Mouse (Mus musculus) right cerebral cortex, adult 2 months (tissue): Measurements from ENCODE around the gene Stx11.

Experiments used
- DNase-seq, 2 experiments: peaks; one replicate each; pipeline ENCODE4 v3.0.0; 2021 to 2022; ENCODE audit warnings: low spot score in 2 of 2

The Stx11 gene

DNA sequence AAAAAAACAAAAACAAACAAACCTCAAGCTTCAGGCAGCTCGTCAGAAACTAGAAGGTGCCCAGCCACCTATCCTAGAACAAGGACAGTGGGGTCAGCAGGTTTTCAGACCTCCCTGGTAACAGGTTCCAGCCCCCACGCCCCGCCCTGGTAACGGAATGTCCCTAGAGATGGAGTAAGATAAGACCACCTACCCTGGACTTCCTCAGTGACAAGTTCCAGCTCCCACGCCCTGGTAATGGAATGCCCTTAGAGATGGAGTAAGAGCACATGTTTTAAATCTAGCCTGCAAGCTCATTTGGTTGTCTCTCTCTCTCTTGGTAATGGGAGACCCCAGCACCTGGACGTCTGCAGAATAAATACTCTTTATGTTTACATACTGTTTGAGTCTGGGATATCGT is 48.3 kb downstream of the Stx11 start:
- DNase-seq: no peak

GRCm38 (mm10) chr10:12914203-12914602 is 49.9 kb downstream of the Stx11 start:
- no peak for DNase-seq

DNA sequence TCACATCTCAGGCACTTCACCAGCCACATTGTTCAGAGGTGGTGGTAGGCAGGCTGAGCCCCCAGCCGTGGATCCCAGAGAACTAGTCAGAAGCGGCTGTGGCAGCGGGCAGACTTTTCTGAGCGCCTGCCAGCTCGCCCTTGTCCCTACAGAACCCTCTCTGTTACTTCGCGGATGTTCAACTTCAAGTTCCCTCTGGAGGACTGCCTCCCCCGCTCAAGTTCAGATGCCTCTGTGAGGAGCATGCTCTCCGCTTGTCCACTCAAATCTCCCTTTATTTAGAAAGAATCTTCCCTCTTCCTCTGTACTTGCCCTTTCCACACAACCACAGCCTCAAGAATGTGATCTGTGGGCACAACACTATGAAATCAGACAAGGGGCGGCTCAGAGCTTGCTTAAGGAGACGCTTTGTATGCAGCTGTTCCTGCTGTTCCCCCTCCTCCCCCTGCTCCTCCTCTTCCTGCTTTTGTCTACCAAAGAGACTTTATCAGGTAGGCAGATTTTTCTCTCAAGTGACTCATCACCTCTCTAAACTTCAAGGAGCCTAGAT is 52.0 kb downstream of the Stx11 start:
- peak in 1 of 2 experiments; percentile 26 for DNase-seq

GRCm38 (mm10) chr10:12911451-12911850 is 52.6 kb downstream of the Stx11 start:
- DNase-seq: peak in 1 of 2 experiments; percentile 5

- no peak for DNase-seq
Measured at GRCm38 (mm10) chr10:12909891-12910290, 54.2 kb downstream of the Stx11 start.

DNA sequence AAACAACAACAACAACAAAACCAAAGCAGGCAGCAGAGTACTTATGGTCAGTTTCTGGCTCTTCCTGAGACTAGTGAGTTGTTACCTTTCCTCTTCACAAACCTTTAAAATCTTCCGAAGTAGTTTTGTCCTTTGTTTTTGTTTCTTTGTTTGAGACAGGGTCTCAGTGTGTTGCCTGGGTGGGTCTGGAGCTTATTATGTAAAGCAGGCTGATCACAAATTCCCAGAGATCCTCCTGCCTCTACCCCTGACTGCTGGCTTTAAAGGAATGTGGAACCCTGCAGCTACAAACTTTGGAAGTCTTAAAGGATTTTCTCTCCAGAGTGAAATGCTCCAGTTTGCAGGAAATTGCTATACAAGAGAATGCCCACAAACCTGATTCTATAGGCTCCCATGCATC is 54.9 kb downstream of the Stx11 start:
- no peak for DNase-seq

- DNase-seq: no peak
Measured at GRCm38 (mm10) chr10:12904140-12904528, 60.0 kb downstream of the Stx11 start.

- no peak for DNase-seq
Measured at GRCm38 (mm10) chr10:12903440-12904139, 60.5 kb downstream of the Stx11 start.

DNA sequence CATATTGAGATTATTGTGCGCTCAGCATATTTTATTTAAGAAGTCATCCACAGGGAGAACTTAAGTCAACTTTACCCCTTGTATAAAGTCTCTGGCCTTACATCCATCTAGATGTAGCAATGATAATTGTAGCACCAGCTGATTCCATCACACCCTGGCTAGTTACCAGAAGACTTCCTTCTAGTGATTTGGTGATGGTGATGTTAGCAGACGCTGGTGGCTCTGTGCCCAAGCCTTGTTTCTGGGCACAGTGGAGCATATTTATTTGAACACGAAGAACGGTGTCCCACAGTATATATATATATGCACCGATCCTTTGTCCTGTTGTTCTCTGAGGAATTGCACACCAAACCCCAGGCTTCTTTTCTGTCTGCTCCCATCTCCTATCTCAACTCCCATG is 64.2 kb downstream of the Stx11 start:
- DNase-seq: no peak

- no peak for DNase-seq
Measured at GRCm38 (mm10) chr10:12893339-12893738, 70.8 kb downstream of the Stx11 start.

- DNase-seq: no peak
Measured at GRCm38 (mm10) chr10:12888373-12888772, 75.7 kb downstream of the Stx11 start.
